Mouse (Mus musculus): ENCODE data around the gene Pear1.
"Not testable (repeated sequence)": the region's sequence is repeated elsewhere in the genome, so short reads cannot be mapped to it uniquely, and the experiment has no call there.

Pear1 gene

DNA sequence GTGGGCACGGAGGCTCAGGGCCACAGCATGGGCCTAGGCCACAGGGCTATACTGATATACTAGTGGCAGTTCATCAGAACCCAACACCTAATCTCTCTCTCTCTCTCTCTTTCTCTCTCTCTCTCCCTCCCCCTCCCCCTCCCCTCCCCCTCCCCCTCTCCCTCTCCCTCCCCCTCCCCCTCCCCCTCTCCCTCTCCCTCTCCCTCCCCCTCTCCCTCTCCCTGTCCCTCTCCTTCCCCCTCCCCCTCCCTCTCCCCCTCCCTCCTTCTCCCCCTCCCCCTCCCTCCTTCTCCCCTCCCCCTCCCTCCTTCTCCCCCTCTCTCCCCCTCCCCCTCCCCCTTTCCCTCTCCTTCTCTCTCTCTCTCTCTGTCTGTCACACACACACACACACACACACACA is at the start of gene Pear1:
Gene Pear1, minus strand, starts transcription at position 101 of the 400 bp plus-strand sequence.
- not testable (repeated sequence) for DNase-seq

DNA sequence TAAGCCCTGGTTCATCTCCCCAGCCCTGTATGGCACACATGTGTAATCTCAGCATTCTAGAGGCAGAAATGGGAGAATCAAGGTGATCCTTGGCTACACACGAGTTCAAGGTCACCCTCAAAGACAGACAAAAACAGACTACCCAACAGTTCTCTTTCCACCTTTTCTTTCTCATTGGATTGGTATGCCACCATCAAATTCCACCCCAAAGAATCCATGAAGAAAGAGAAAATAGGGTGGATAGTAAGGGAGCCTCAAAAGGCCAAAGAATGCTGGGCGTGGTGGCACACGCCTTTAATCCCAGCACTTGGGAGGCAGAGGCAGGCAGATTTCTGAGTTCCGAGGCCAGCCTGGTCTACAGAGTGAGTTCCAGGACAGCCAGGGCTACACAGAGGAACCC is 40.0 kb upstream of the Pear1 start:
- DNase-seq, result not testable (repeated sequence)

- peak; percentile 82 for DNase-seq
These were observed 35.7 kb upstream of the Pear1 start for GRCm38 (mm10) chr3:87859813-87860212.

DNA sequence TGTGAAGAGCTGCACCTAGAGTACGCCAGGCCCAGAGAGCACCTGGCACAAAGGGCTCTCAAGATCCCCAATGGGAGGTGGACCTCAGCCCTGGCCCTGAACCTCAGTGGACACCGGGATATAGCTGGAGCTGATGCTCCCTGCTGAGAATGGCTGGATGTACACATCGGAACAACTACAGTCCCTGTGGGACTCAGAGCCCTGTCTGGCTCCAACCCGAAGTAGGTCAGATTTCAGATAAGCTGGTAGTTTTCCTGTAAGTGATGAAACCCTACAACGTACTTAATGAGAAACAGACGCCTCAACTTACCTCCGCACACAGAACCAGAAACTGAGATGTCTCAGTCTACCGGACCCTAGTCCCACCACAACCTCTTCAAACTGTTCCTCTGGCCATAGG is 33.6 kb upstream of the Pear1 start:
- peak; percentile 9 for DNase-seq

DNA sequence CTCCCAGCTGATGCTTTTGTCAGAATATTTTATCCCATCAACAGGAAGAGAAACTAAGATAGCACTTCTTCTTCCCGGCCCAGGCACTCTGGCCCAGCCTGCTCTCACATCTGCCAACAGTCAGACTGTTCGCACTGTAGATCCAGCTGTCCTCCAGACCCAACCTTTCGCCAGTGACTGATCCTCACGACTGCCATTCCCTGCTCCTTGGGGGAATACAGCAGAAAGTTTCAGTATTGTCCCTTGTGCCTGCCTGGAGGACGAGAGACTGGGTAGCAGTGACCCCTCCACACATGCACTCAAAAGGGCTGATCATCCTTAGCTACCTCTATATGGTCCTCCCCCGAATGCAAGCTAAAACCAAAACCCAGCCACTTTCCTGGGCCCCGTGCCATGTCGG is 31.8 kb upstream of the Pear1 start:
- DNase-seq, result no peak

GRCm38 (mm10) chr3:87854795-87855568 is 30.9 kb upstream of the Pear1 start:
- no peak for DNase-seq

- DNase-seq, result no peak
These were observed 25.0 kb upstream of the Pear1 start for GRCm38 (mm10) chr3:87849117-87849516.

- DNase-seq, result no peak
These were observed 23.6 kb upstream of the Pear1 start for GRCm38 (mm10) chr3:87847680-87848079.

GRCm38 (mm10) chr3:87846650-87847110 is 22.6 kb upstream of the Pear1 start, which contains the start of gene Sh2d2a:
Gene Sh2d2a, plus strand, starts transcription at chr3:87846755.
- no peak for DNase-seq

DNA sequence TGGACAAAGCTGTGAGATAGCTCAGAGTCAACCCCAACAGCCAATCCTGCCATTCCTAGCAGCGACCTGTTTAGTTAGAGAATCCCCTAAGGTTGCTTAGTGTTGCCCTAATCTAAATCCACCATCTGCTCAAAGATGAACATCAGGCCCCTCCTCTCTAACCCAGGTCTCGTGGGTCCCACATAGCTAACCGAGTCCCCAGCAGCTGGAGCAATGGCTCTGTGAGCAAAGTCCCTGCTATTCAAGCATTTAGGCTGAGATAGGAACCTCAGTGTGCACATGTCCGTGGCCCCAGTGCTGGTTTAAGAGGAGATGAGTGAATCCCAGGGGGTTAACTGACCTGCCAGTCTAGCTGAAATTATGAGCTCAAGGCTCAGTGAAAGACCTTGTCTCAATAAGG is 22.1 kb upstream of the Pear1 start:
- no peak for DNase-seq

DNA sequence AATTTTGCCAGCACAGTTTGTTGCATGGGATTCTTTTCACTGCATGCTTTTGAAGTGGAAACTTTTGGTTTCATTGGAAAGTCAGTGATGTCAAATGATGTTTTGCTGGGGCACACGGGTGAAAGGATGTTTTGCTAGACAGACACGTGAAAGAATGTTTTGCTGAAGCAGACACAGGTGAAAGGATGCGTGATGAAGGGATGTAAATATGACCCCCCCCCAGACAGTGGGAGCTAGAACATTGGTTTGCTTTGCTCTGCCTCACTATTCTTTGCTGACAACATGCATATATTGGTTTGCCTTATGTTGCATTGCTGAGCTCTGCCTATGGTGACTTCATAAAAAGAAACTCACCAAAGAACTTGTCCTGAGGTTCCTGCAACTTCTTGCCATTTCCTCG is 20.9 kb upstream of the Pear1 start:
- no peak for DNase-seq

DNA sequence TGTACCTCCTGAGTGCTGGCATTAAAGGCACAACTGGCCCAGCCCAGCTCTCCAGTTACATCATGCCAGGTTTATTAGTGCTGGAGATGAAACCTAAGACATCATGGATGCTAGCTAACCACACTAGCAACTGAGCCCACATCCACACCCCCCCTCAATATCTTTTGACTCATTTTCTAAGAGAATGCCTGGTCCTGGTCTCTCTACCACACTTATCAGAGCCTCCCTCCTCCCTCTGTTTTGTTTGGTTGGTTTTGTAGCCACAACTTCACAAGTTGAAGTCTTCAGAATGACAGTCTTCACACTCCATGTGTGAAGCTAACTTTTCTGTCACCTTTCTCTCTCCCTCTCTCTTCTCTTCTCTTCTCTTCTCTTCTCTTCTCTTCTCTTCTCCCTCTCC is 16.8 kb upstream of the Pear1 start:
- no peak for DNase-seq

- peak; percentile 85 for DNase-seq
These were observed 14.5 kb upstream of the Pear1 start for GRCm38 (mm10) chr3:87838622-87839021.

DNA sequence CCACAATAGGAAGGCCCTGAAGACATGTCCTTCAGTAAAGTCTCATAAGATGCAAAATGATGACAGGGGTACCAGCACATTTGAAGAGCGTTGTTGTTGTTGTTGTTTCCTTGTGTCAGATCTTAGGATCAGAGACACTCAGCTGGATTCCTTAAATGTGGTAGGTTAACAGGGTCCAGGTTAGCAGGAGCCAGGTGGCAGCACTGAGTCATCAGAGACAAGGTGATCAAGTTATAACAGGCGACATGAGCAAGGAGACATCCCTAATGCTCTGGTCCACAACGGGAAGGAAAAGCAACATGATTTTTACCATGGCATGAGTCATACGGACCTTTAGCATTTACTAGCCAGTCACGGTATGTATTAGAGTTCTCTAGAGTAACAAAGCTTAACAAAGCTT is 9.4 kb upstream of the Pear1 start:
- no peak for DNase-seq

- no peak for DNase-seq
These were observed 8.2 kb upstream of the Pear1 start for GRCm38 (mm10) chr3:87832109-87832859.

GRCm38 (mm10) chr3:87829025-87829424 is 4.9 kb upstream of the Pear1 start:
- DNase-seq, result no peak

GRCm38 (mm10) chr3:87828435-87828834 is 4.3 kb upstream of the Pear1 start:
- no peak for DNase-seq

- no peak for DNase-seq
These were observed 5.9 kb downstream of the Pear1 start for GRCm38 (mm10) chr3:87818226-87818625.

DNA sequence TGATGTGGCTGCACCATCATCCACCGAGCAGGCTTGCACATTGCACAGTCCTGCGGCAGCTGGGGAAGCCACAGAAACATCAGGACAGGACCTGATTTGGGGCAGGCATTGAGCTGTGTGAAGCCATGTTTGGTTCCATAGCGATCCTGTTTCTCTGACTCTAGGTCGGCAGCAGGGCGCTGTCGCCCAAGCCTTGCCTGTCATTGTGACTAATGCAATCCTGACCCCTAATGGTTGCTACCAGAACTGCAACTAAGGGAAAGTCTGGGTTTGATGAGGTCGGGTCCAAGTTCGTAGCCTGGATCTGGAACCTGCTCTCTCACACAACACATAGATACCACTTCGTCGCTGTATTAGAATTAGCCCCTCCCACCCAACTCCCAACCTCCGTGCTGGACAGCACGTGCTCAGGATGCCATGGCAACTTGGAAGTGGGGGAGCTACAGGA is 7.4 kb downstream of the Pear1 start:
- peak; percentile 90 for DNase-seq

DNA sequence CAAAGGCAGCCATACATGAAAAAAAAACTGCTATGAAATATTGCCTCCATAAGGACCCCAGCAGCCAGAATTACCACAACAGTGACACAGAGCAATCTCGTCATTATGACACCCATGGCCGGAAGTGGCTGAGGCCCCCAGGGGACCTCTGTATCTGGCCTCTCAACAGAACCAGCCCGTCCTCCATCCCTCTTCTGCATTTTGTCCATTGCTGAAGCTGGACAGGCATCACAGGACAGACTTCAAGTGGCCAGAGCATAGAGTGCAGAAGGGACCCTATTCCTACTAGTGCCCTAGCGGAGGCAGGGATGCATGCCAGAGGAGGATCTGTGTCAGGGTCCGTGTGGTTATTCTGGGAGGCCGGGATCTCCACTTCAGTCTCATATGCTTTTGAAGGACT is 7.9 kb downstream of the Pear1 start:
- no peak for DNase-seq

- DNase-seq, result no peak
These were observed 11.2 kb downstream of the Pear1 start for GRCm38 (mm10) chr3:87812873-87813272.

GRCm38 (mm10) chr3:87812413-87812812 is 11.7 kb downstream of the Pear1 start:
- peak; percentile 44 for DNase-seq

DNA sequence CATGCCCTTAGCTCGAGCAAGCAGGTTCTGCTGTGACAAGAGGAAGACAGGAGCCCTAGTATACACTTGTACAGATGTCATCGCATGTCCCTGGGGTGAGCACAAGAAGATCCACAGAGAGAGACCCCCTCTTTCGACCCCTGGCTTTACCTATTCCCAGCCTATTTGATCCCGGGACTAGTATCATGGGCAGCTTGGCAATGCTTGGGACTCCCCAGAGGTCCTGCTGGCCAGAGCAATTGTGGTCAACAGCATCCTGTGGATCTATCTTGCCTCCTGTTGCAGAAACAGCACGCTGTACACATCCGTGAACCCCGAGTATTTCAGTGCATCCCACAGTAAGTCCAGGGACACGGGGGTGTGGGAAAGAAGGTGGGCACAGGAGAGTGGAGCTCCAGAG is 12.8 kb downstream of the Pear1 start:
- DNase-seq, result no peak

DNA sequence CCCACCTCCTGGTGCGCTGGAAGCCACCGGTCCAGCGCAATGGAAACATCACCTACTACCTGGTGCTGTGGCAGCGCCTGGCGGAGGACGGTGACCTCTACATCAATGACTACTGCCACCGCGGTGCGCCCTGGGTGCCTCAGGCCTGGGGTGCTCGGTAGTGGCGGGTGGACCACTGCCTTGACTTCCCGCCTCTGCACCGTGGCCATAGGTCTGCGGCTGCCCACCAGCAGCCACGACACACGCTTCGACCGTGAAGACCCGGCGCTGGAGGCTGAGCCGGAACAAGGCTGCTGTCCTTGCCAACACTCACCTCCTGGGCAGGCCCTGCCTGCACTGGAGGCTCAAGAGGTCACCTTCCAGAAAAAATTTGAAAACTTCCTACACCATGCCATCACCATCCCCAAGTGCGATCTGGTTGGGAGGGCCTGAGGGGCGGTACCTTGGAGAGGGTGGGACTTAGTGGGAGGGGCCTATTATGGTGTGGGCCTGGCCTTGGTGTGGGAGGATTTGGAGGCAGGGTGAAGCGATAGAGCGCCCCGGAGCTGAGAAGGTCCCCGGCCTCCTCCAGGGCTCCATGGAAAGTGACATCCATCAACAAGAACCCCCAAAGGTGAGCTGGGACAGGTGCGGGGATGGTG is 14.7 kb downstream of the Pear1 start:
- no peak for DNase-seq
